Mouse (Mus musculus) midbrain, embryonic 10.5 days (tissue): ENCODE measurements around the gene Irak3. TPM values are rescaled to one million over a fixed set of nuclear protein-coding genes. Genes with fewer than 3 reads are reported as not detected.

ENCODE experiments used
- DNase-seq: peaks from one replicate; pipeline ENCODE4 v3.0.0-alpha.2; 2017; ENCODE audit warnings: low spot score
- H3K27ac ChIP-seq: fragments of 300-500 bp; sonication (generic); replicated peaks from 2 replicates; pipeline ENCODE4 v1.5.1; 2016; ENCODE audit warnings: mild to moderate bottlenecking
- H3K27me3 ChIP-seq: fragments of 300-500 bp; sonication (generic); 2 replicates; pipeline ENCODE4 v1.6.1; 2016; ENCODE audit warnings: low read depth, mild to moderate bottlenecking; ENCODE audit not compliant: poor library complexity, severe bottlenecking
- H3K36me3 ChIP-seq: fragments of 300-500 bp; sonication (generic); 2 replicates; pipeline ENCODE4 v1.6.1; 2016; ENCODE audit warnings: mild to moderate bottlenecking, moderate library complexity
- H3K4me1 ChIP-seq: fragments of 300-500 bp; sonication (generic); 2 replicates; pipeline ENCODE4 v1.6.1; 2016
- H3K4me3 ChIP-seq: fragments of 300-500 bp; sonication (generic); 2 replicates; pipeline ENCODE4 v1.5.1; 2016; ENCODE audit warnings: mild to moderate bottlenecking, moderate library complexity
- H3K9me3 ChIP-seq: fragments of 300-500 bp; sonication (generic); replicated peaks from 2 replicates; pipeline ENCODE4 v1.6.1; 2016; ENCODE audit warnings: mild to moderate bottlenecking
- WGBS: fragments of 180-500 bp; shearing (Covaris S2); methylation state at CpG from one replicate; pipeline ENCODE4 v1.1.7; 2016; 5-methylcytosine and 5-hydroxymethylcytosine counted together
- polyA plus RNA-seq: library from polyadenylated mRNA; unstranded; fragments of >200 nt; fragmentation: Nextera tagmentation; extraction: Ambion mirVana; gene quantifications from 2 replicates; pipeline ENCODE4 v1.2.1, GENCODE M21; 2016

The Irak3 gene
- polyA plus RNA-seq, 1 experiment from 2014 or later = 0.44 TPM

DNA sequence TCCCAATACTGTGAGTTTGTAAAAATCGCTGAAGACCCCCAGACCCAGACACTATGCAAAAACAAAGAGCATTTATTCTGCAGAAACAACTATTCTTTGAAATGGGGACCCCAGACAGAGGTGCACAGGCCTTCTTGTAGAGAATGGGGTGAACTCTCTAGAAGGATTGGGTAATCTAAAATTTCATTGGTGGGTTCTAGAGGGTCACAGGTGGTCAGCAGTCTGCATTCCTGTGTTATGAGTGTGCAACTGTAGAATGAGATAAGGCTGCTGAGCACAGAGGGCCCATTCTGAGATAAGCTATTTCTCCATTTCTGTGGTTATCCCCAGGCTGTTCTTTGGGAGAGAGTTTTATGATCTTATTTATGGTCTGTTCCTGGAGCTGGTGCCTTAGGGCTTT is 33.9 kb downstream of the Irak3 start:
- H3K27ac ChIP-seq = no peak overlapping the region
- peaks cover 6% of the 10 kb centered on the region; the same call in 1 of the 2 replicates for H3K9me3 ChIP-seq
- H3K4me1 ChIP-seq = peaks cover 18% of the 10 kb centered on the region
- no peaks in the 10 kb centered on the region for H3K27me3 ChIP-seq
- H3K4me3 ChIP-seq = no peak overlapping the region
- no peaks in the 10 kb centered on the region for H3K36me3 ChIP-seq
- no peak for DNase-seq
- 80% methylated on average over 1 of the region's 1 CpGs for WGBS

DNA sequence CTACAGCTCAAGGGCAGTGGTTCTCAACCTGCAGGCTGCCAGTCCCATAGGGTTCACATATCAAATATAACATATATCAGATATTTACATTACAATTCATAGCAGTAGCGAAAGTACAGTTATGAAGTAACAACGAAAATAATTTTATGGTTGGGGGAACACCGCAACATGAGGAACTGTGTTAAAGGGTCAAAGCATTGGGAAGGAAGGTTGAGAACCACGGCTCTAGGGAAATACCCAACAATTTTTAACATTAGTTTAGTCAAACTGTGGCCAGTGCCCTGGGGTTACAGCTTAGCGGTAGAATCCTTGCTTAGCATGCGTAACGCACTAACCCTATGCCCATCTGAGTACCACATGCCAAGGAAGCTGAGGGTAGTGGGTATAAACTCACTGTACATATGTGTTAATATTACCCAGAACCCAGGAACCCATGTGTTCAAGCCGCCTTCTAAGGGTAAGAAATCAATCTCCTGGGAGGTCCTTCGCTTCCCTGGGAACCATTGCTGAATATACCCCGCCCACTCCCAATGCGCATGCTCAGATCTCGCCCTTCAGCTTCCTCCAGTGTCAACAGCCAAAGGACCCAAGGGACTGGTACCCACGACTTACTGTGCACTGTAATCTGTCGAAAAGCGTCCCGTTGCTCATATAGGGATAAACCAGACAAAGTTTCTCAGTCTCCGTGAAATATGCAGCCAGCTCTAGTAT is 36.0 kb downstream of the Irak3 start:
- 89% methylated on average over 17 of the region's 17 CpGs for WGBS
- peaks cover 11% of the 10 kb centered on the region for H3K4me1 ChIP-seq
- H3K4me3 ChIP-seq = no peak overlapping the region
- DNase-seq = no peak
- H3K27ac ChIP-seq = no peak overlapping the region
- no peaks in the 10 kb centered on the region for H3K27me3 ChIP-seq
- H3K36me3 ChIP-seq = no peaks in the 10 kb centered on the region
- no peaks in the 10 kb centered on the region for H3K9me3 ChIP-seq

DNA sequence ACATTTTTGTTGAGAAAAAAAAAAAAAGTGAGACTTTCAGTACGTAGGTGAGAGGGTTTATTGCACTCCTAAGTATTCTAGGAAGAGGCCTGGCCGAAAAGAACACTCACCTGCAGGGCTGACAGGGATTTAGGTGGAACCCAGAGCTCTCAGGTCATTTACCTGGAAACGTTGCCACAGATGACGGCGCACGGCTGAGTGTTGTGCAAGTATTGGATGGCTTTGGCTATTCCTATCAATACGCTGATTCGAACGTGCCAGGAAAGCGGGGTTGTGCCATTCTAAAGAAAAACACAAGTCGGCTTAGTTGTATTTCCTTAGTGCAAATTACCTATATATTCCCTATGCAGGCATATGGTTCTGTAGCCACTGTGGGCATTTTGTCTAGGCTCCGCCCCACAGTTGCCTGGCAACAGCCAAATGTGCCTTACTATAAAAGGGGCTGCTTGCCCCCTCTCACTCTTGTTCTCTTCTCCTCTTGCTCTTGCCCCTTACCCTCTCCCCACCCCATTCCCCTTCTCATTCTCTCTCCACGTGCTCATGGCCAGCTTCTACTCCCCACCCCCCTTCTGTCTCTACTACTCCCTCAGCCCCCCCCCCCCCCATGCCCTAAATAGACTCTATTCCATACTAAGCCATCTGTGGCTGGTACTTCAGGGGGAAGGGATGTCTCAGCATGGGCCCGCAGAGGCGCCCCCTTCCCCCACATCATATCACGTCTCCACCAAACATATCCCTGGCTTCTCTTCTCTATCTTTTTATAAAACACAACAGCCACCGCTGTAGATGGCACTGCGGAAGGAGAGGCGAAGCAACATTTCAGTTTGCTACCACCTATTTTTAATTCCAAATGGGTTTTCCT is 36.8 kb downstream of the Irak3 start:
- Histone ChIP-seq H3K27ac (no peak overlapping the region), H3K4me3 (no peak overlapping the region), H3K4me1 (peaks cover 11% of the 10 kb centered on the region), H3K27me3 (no peaks in the 10 kb centered on the region), H3K9me3 (no peaks in the 10 kb centered on the region), H3K36me3 (no peaks in the 10 kb centered on the region)
- DNase-seq = no peak
- 91% methylated on average over 19 of the region's 19 CpGs for WGBS

DNA sequence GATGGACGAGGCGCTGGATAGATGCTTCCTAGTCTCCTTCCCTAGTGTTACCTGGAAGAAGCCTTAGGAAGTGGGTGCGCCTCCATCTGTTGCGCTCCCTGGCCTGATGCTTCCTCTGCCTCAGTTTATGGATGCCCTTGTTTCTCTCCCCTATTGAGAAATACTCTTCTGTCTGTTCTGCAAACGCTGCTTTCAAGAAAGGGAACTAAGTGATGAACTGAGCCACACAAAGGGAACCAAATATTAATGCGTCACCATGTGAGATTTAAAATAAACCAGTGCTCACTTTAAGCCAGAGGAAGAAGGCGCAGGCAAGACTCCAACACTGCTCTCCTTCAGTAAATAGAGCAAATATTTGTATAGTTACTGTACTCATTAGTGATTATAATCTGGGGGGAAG is 38.4 kb downstream of the Irak3 start:
- H3K4me3 ChIP-seq = no peak overlapping the region
- no peak overlapping the region for H3K27ac ChIP-seq
- DNase-seq = no peak
- H3K36me3 ChIP-seq = no peaks in the 10 kb centered on the region
- no peaks in the 10 kb centered on the region for H3K27me3 ChIP-seq
- WGBS = 93% methylated on average over 7 of the region's 7 CpGs
- H3K9me3 ChIP-seq = no peaks in the 10 kb centered on the region
- peaks cover 8% of the 10 kb centered on the region for H3K4me1 ChIP-seq

DNA sequence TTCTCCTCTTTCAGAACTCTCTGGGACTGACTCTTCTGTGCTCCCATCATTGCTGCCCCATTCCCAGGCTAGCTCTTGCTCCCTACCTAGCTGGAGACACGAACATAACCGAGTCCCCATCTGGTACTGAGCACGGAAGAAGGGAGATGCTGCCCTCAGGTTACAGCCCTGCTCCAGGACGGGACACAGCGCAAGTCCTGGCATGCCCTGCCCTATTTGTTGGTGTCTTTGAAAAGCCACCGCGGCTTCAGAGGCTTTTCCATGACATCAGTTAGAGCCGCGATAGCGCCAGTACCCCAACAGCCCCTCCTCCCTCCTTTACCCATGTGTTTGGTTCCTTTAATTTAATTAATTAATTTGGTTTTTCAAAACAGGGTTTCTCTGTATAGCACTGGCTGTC is 39.1 kb downstream of the Irak3 start:
- DNase-seq = no peak
- Histone ChIP-seq H3K27me3 (no peaks in the 10 kb centered on the region), H3K4me1 (peaks cover 8% of the 10 kb centered on the region), H3K27ac (no peak overlapping the region), H3K9me3 (no peaks in the 10 kb centered on the region), H3K4me3 (no peak overlapping the region), H3K36me3 (no peaks in the 10 kb centered on the region)
- WGBS = 85% methylated on average over 10 of the region's 10 CpGs

DNA sequence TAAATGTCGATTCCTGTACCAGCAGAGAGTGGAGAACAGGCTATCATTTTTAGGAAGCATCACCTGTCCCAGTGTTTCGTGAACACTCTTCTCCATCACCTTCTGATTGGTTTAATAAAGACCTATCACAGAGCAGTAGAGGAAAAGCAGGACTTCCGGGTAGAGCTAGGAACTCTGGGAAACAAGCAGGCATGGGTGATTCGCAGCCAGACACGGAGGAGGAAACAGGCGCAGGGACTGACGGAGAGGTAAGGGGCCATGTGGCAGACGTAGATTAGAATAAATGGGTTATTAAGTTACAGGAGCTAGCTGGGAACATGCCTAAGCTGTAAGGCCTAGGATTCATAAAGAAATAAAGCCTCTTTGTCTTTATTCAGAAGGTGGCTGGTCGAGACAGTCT is 41.4 kb downstream of the Irak3 start:
- DNase-seq = no peak
- H3K9me3 ChIP-seq = no peaks in the 10 kb centered on the region
- H3K4me1 ChIP-seq = peaks cover 7% of the 10 kb centered on the region
- no peaks in the 10 kb centered on the region for H3K36me3 ChIP-seq
- no peak overlapping the region for H3K27ac ChIP-seq
- WGBS = 91% methylated on average over 9 of the region's 9 CpGs
- no peak overlapping the region for H3K4me3 ChIP-seq
- no peaks in the 10 kb centered on the region for H3K27me3 ChIP-seq

DNA sequence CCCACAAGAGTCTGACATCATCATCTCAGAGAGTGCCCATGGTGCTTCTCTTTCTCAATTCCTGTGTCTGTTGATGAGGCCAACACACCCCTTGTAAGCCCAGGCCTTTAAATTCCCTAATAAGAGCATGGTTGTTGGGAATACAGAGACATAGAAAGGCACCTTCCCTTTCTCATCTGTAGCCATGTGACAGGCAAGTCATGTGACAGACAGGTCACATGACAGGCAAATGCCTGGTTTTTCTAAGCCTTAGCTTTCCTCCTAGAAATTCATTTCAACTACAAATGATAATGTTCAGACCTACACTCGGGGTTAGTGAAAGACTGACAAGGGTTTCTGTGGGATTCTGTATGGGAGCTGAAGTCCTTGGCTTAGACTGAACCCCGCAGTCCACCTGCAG is 48.0 kb downstream of the Irak3 start:
- Histone ChIP-seq H3K36me3 (no peaks in the 10 kb centered on the region), H3K4me3 (no peak overlapping the region), H3K4me1 (no peaks in the 10 kb centered on the region), H3K9me3 (peaks cover 13% of the 10 kb centered on the region; the same call in 1 of the 2 replicates), H3K27ac (no peak overlapping the region), H3K27me3 (no peaks in the 10 kb centered on the region)
- 93% methylated on average over 2 of the region's 2 CpGs for WGBS
- no peak for DNase-seq

DNA sequence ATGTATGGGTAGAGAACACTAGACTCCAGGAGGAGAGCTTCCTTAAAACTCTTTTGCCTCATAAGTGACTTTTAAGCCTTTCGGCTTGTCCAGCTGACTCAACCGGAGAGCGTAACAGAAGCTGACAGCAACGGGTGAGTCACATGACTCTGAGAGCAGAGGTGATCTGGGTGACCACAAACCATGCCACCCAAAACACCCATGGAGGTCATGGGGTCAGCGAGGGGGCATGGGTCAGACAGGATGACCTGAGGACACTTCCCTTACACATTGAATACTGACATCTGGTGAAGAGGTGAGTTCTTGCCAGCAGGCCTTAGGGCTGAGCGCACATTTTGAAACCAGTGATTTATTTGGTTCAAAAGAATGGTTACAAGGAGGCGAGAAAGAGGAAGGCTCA is 50.3 kb downstream of the Irak3 start:
- Histone ChIP-seq H3K27ac (no peak overlapping the region), H3K4me1 (no peaks in the 10 kb centered on the region), H3K36me3 (no peaks in the 10 kb centered on the region), H3K4me3 (no peak overlapping the region), H3K27me3 (no peaks in the 10 kb centered on the region), H3K9me3 (peaks cover 13% of the 10 kb centered on the region; the same call in 1 of the 2 replicates)
- WGBS = 90% methylated on average over 7 of the region's 7 CpGs
- no peak for DNase-seq

DNA sequence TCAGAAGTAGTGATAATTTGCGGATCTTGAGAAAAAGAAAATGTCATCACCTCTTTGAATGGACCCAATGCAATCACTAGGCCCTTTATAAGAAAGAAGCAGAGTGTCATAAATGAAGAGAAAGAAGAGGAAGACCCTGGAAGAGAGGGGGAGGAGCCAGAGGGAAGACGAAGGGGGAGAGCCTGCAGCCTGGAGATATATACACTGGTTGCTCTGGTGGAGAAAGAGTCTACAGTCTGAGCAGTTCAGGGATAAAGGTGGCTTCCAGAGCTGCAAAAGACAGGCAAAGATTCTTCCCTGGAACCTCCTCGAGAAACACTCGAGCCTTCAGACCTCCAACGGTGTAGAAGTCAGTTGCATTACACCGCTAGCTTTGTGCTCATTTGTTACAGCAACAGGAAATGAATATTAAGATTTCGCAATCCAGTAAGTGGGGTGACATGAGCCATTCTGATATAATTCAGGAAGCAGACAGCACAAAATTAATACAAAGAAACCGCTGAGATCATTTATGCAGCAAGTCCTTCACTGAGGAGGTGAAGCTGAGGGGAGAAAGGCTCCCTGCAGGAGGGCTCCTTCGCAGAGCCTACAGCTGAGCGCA is 60.9 kb downstream of the Irak3 start:
- no peak for DNase-seq
- H3K36me3 ChIP-seq = no peaks in the 10 kb centered on the region
- WGBS = 77% methylated on average over 10 of the region's 10 CpGs
- no peaks in the 10 kb centered on the region for H3K4me1 ChIP-seq
- no peaks in the 10 kb centered on the region for H3K27me3 ChIP-seq
- no peak overlapping the region for H3K27ac ChIP-seq
- peaks cover 24% of the 10 kb centered on the region for H3K9me3 ChIP-seq
- H3K4me3 ChIP-seq = no peak overlapping the region

DNA sequence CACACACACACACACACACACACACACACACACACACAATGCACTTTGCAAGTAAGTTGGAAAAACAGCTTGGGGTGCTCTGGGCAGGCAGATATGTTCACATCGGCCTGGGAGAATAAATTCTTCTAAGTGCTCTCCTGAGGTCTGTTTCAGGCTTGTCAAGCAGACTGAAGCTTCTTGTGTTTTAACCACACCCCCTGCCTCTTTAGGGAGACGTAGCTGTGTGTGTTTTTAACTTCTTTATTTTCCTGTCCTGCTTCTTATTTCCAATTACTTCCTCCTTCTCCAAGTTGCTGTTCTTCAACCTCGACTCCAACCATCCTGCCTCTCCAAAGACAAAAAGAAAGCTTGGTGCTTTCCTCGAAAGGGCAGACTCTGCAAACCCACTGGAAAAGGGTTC is 61.7 kb downstream of the Irak3 start:
- Histone ChIP-seq H3K4me1 (no peaks in the 10 kb centered on the region), H3K4me3 (no peak overlapping the region), H3K27me3 (no peaks in the 10 kb centered on the region), H3K27ac (no peak overlapping the region), H3K36me3 (no peaks in the 10 kb centered on the region), H3K9me3 (peaks cover 19% of the 10 kb centered on the region)
- no peak for DNase-seq
- WGBS = 77% methylated on average over 4 of the region's 4 CpGs

DNA sequence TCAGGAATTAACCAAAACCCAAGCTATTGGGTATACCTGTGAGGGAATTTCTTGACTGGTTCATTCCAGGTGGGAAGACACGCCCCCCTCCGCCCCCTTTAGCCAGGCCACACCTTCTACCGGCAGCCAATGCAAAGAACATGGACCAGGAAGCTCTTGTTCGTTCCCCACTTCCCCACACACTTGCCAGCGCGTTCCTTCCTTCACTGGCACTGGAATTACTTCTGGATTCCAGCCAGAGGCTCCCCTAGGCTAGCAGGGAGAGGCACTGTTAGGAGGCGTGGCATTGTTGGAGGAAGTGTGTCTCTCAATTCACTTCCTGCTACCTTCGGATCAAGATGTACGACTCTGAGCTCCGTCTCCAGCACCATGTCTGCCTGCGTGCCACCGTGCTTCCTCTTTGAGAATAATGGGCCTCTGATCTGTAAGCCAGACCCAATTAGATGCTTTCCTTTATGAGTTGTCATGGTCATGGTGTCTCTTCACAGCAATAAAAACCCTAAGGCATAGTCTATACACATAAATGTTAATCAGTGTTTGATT is 65.8 kb downstream of the Irak3 start:
- H3K27me3 ChIP-seq = no peaks in the 10 kb centered on the region
- H3K4me3 ChIP-seq = no peak overlapping the region
- no peaks in the 10 kb centered on the region for H3K9me3 ChIP-seq
- no peaks in the 10 kb centered on the region for H3K36me3 ChIP-seq
- no peak for DNase-seq
- no peak overlapping the region for H3K27ac ChIP-seq
- H3K4me1 ChIP-seq = peaks cover 3% of the 10 kb centered on the region; the same call in 1 of the 2 replicates
- 85% methylated on average over 12 of the region's 12 CpGs for WGBS

DNA sequence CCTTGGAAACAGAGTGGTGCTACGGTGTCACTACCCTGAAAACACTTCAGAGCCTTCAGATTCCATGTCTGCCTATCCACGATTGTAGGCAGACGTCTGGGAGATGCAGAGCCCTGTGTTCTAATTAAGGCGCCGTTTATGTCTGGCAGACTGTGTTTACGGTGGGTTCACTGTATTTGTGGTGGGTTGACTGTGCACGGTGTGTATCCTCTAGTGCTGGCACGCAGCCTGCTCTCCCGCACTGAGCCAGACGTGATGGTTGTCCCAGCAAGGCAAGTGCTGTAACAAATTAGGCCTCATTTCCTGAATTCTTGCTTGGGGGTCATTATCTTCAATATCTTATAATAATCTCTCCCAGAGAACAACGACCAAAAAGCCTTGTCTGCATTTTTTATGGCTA is 68.2 kb downstream of the Irak3 start:
- WGBS = 91% methylated on average over 11 of the region's 11 CpGs
- Histone ChIP-seq H3K4me3 (no peak overlapping the region), H3K36me3 (no peaks in the 10 kb centered on the region), H3K27me3 (no peaks in the 10 kb centered on the region), H3K27ac (no peak overlapping the region), H3K4me1 (peaks cover 3% of the 10 kb centered on the region; the same call in 1 of the 2 replicates), H3K9me3 (no peaks in the 10 kb centered on the region)
- DNase-seq = no peak
